Mouse (Mus musculus): Measurements from ENCODE around the gene Gm11733.
A peak's percentile ranks its signal among the peaks of the same experiment; 100 is the strongest.

- no peak for TF ChIP-seq CTCF (IDR thresholded peaks at IDR 0.05; ENCODE audit: control insufficient read depth, insufficient read depth, insufficient read length)
- peak; percentile 75 for TF ChIP-seq MAX (IDR thresholded peaks at IDR 0.05)
These were observed 52.4 kb downstream of the Gm11733 start for GRCm38 (mm10) chr11:117536586-117536985.
